Mouse (Mus musculus) MEL (cell line): ENCODE measurements around the gene Psmd2.

Experiments
- BHLHE40 ChIP-seq: IDR thresholded peaks from 2 replicates; pipeline ENCODE4 v1.6.1; 2012; ENCODE audit warnings: low read depth, mild to moderate bottlenecking, inconsistent platforms, low read length, improper control_type of control experiment, borderline replicate concordance
- CHD2 ChIP-seq: IDR thresholded peaks from 2 replicates; pipeline ENCODE4 v1.6.1; 2011; ENCODE audit warnings: low read length, improper control_type of control experiment
- CTCF ChIP-seq, 3 experiments: IDR thresholded peaks in 2 of 3; conservative IDR thresholded peaks in 1 of 3; 2 replicates each; pipeline ENCODE4 v1.5.1; 2011 to 2012; ENCODE audit warnings: low read length in 3 of 3, low read depth in 2 of 3, mild to moderate bottlenecking in 2 of 3, improper control_type of control experiment in 1 of 3, inconsistent platforms in 1 of 3, mixed read lengths in 1 of 3, moderate library complexity in 1 of 3; ENCODE audit not compliant: control insufficient read depth in 1 of 3, insufficient read depth in 1 of 3, poor library complexity in 1 of 3, severe bottlenecking in 1 of 3
- HCFC1 ChIP-seq: IDR thresholded peaks from 2 replicates; pipeline ENCODE4 v1.6.1; 2012; ENCODE audit warnings: low read depth, mild to moderate bottlenecking, inconsistent platforms, low read length, improper control_type of control experiment, moderate library complexity
- MYC ChIP-seq: IDR thresholded peaks from 2 replicates; pipeline ENCODE4 v1.6.1; 2011; ENCODE audit warnings: low read depth, mild to moderate bottlenecking, low read length, improper control_type of control experiment, moderate library complexity
- NRF1 ChIP-seq: IDR thresholded peaks from 2 replicates; pipeline ENCODE4 v1.6.1; 2014; ENCODE audit warnings: low read depth, mild to moderate bottlenecking, inconsistent platforms, low read length, improper control_type of control experiment, moderate library complexity; ENCODE audit not compliant: poor library complexity, insufficient read depth, severe bottlenecking
- POLR2A ChIP-seq, 2 experiments: IDR thresholded peaks; 2 replicates each; pipeline ENCODE4 v1.6.1; 2011 to 2012; ENCODE audit warnings: low read length in 2 of 2, mild to moderate bottlenecking in 2 of 2, control low read depth in 1 of 2, improper control_type of control experiment in 1 of 2, low read depth in 1 of 2, moderate library complexity in 1 of 2; ENCODE audit not compliant: control insufficient read depth in 1 of 2, insufficient read depth in 1 of 2, poor library complexity in 1 of 2
- USF1 ChIP-seq: IDR thresholded peaks from 2 replicates; pipeline ENCODE4 v1.6.1; 2014; ENCODE audit warnings: low read depth, mild to moderate bottlenecking, inconsistent platforms, low read length, improper control_type of control experiment, moderate library complexity
- ZC3H11A ChIP-seq: IDR thresholded peaks from 2 replicates; pipeline ENCODE4 v1.6.1; 2012; ENCODE audit warnings: low read depth, mild to moderate bottlenecking, inconsistent platforms, low read length, improper control_type of control experiment
- ZKSCAN1 ChIP-seq: IDR thresholded peaks from 2 replicates; pipeline ENCODE4 v1.6.1; 2012; ENCODE audit warnings: low read depth, mild to moderate bottlenecking, inconsistent platforms, low read length, improper control_type of control experiment, moderate library complexity

DNA sequence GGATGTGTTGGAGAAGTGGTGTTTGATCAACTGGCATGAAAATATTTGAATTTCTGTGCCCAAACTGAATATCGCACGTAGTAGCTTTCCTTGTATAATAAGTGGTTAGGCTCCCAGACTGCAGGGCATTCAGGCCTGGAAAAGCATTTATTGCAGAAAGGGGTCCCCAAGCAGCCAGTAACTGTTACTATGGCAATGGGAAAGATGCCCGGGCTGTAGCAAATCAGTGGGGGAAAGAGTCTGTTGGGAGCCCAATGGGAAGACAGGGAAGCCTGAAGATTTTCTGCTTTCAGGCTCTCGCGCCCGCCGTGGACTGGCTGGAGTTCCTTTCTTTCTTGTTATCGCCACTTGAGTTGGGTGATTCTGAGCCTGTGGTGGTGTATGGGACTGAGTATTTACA is 13.1 kb upstream of the Psmd2 start:
- TF ChIP-seq NRF1 = no peak
- TF ChIP-seq CHD2 = no peak
- no peak for TF ChIP-seq ZKSCAN1
- no peak for TF ChIP-seq CTCF (IDR thresholded peaks at IDR 0.05 in 2 of 3, conservative IDR thresholded peaks at IDR 0.05 in 1 of 3; ENCODE audit: control insufficient read depth in 1 of 3, insufficient read depth in 1 of 3, low read depth in 2 of 3, low read length in 3 of 3, poor library complexity in 1 of 3, severe bottlenecking in 1 of 3)
- TF ChIP-seq MYC = no peak
- TF ChIP-seq POLR2A (IDR thresholded peaks at IDR 0.05; ENCODE audit: control insufficient read depth in 1 of 2, insufficient read depth in 1 of 2, low read depth in 1 of 2, low read length in 2 of 2, poor library complexity in 1 of 2) = no peak
- no peak for TF ChIP-seq HCFC1
- no peak for TF ChIP-seq USF1
- no peak for TF ChIP-seq BHLHE40
- TF ChIP-seq ZC3H11A = no peak
